Mouse (Mus musculus) forebrain, embryonic 15.5 days (tissue): ENCODE results near the gene Usp21. TPM values are rescaled to one million over a fixed set of nuclear protein-coding genes. Genes with fewer than 3 reads are reported as not detected.

ENCODE experiments used
- ATAC-seq: fragments of 200-750 bp; cut with Nextera tagmentation; replicated peaks from 2 replicates; pipeline ENCODE4 v1.8.0; 2017; ENCODE audit warnings: mild to moderate bottlenecking, moderate TSS enrichment, moderate library complexity
- H3K27ac ChIP-seq: fragments of 300-500 bp; sonication (generic); replicated peaks from 2 replicates; pipeline ENCODE4 v1.5.1; 2015; ENCODE audit warnings: mild to moderate bottlenecking, inconsistent platforms
- H3K27me3 ChIP-seq: fragments of 300-500 bp; sonication (generic); 2 replicates; pipeline ENCODE4 v1.6.1; 2015; ENCODE audit warnings: inconsistent platforms
- H3K36me3 ChIP-seq: fragments of 300-500 bp; sonication (generic); 2 replicates; pipeline ENCODE4 v1.6.1; 2015; ENCODE audit warnings: mild to moderate bottlenecking, inconsistent platforms
- H3K4me1 ChIP-seq: fragments of 300-500 bp; sonication (generic); 2 replicates; pipeline ENCODE4 v1.6.1; 2015; ENCODE audit warnings: inconsistent platforms
- H3K4me2 ChIP-seq: fragments of 300-500 bp; sonication (generic); replicated peaks from 2 replicates; pipeline ENCODE4 v1.6.1; 2015; ENCODE audit warnings: mild to moderate bottlenecking, inconsistent platforms
- H3K4me3 ChIP-seq: fragments of 300-500 bp; sonication (generic); 2 replicates; pipeline ENCODE4 v1.5.1; 2015; ENCODE audit warnings: mild to moderate bottlenecking, inconsistent platforms
- H3K9ac ChIP-seq: fragments of 300-500 bp; sonication (generic); replicated peaks from 2 replicates; pipeline ENCODE4 v1.6.1; 2015; ENCODE audit warnings: mild to moderate bottlenecking, inconsistent platforms
- H3K9me3 ChIP-seq: fragments of 300-500 bp; sonication (generic); 2 replicates; pipeline ENCODE4 v1.6.1; 2016; ENCODE audit warnings: inconsistent platforms
- WGBS: fragments of 180-500 bp; shearing (Covaris S2); methylation state at CpG from one replicate; pipeline ENCODE4 v1.1.7; 2015; ENCODE audit warnings: mixed read lengths; 5-methylcytosine and 5-hydroxymethylcytosine counted together
- polyA plus RNA-seq: library from polyadenylated mRNA; unstranded; fragments of >200 nt; fragmentation: Nextera tagmentation; extraction: Ambion mirVana; gene quantifications from 2 replicates; pipeline ENCODE4 v1.2.1, GENCODE M21; 2015

Gene Usp21
- polyA plus RNA-seq, 1 experiment from 2014 or later, result 132 TPM

DNA sequence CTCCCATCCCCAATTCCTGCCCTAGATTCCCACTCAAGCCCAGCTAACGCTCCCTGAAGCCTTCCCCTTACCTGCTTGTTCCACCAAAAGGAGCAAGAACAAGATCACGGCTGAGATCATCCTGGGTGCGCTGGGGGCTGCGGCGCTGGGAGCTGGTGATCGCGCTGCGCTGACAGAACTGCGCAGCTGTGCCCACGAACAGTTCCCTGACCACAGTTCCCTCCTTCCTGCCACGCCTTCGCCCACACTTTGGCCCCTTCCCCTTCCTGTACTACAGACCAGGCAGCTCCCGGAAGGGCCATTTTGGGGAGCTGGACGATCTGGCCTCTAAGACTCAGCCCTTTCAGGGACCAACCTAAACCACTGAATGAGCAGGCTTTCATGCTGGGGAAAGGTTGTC lies 53.7 kb downstream of the Usp21 start, which contains the start of gene Fcer1g:
Fcer1g (minus strand) TSS at position 240 of the 400 bp plus-strand sequence.
- Histone ChIP-seq H3K4me3 (no peak within 1 kb of the TSS), H3K27me3 (no peaks in the 10 kb centered on the region), H3K9ac (no peak within 1 kb of the TSS), H3K27ac (no peak within 1 kb of the TSS), H3K9me3 (no peaks in the 10 kb centered on the region), H3K36me3 (peaks cover 51% of the 10 kb centered on the region), H3K4me2 (no peak within 1 kb of the TSS), H3K4me1 (no peaks in the 10 kb centered on the region)
- 93% methylated on average over 14 of the region's 14 CpGs for WGBS
- ATAC-seq, result no peak

DNA sequence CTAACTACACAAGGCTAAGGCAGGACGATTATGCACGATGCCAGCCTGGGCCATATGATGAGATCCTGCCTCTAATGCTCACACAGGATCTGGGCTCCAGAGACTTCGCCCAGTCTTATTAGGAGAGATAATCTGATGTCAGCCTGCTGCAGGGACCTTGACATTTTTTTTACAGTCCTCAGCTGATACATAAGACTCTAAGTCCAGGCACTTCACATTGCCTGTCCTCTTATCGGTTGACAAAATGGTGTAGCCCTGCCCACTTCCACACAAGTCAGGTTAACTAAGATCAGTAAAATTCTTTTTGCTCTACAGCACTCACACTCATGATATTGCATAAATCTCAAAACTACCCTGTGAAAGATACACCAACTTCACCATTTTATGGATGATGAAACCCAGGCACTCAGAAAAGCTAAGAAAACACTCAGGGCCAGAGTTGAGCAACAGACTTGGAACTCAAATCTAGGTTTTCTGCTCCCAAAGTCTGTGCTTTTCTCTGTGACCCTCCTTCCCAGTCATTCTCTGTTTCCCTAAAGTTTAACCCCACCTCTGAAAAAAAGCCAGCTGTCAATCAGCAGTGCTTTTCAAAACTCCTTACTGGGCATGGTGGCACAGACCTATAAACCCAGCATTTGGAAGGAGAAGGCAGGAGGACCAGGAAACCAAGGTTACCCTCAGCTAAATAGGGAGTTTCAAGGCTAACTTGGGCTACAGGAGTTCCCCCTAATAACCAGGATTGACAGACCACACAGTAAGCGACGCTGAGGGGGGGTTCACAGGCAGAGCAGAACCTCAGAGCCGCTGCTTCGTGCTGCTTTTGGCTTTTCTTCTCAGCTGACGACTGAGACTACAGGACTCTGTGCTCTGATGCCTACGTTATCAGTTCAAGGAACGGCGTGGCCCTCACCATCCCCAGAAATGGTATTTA lies 54.7 kb downstream of the Usp21 start:
- 86% methylated on average over 12 of the region's 12 CpGs for WGBS
- Histone ChIP-seq H3K9me3 (no peaks in the 10 kb centered on the region), H3K4me1 (no peaks in the 10 kb centered on the region), H3K27ac (no peak overlapping the region), H3K9ac (no peak overlapping the region), H3K4me3 (no peak overlapping the region), H3K4me2 (no peak overlapping the region), H3K27me3 (no peaks in the 10 kb centered on the region), H3K36me3 (peaks cover 40% of the 10 kb centered on the region)
- no peak for ATAC-seq

DNA sequence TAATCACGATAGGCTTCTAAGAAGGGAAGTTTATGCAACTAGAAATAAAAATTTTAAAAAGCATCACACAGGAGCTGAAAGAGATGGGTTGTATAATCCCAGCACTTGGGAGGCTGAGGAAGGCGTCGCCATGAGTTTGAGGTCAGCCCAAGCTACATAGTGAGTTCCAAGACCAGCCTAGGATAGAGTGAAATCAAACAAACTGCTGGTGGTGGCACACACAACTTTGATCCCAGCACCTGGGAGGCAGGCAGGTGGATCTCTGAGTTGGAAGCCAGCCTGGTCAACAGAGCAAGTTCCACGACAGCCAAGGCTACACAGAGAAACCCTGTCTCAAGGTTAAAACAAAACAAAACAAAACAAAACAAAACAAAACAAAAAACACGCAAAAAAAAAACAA lies 55.4 kb downstream of the Usp21 start:
- H3K27ac ChIP-seq, result no peak overlapping the region
- H3K9me3 ChIP-seq, result no peaks in the 10 kb centered on the region
- H3K4me2 ChIP-seq, result no peak overlapping the region
- 87% methylated on average over 5 of the region's 5 CpGs for WGBS
- no peaks in the 10 kb centered on the region for H3K4me1 ChIP-seq
- H3K4me3 ChIP-seq, result no peak overlapping the region
- ATAC-seq, result no peak
- H3K36me3 ChIP-seq, result peaks cover 33% of the 10 kb centered on the region
- H3K27me3 ChIP-seq, result no peaks in the 10 kb centered on the region
- H3K9ac ChIP-seq, result no peak overlapping the region

Other genes starting within 250 kb of the Usp21 start
- 8.7 and 8.8 TPM in 2 replicates for gene Fcgr3, start 223.1 kb downstream of the Usp21 start, polyA plus RNA-seq
- gene Cfap126, start 174.1 kb downstream of the Usp21 start, polyA plus RNA-seq, result 4.0 and 10.3 TPM in 2 replicates
- 211 and 213 TPM in 2 replicates for gene Sdhc, start 137.4 kb downstream of the Usp21 start, polyA plus RNA-seq
- gene Mpz, start 137.3 kb downstream of the Usp21 start, polyA plus RNA-seq, result 0.23 TPM in 1 of 2 replicates, not detected in the other
- gene Pcp4l1, start 91.7 kb downstream of the Usp21 start, polyA plus RNA-seq, result 7.1 and 9.8 TPM in 2 replicates
- gene Nr1i3, start 74.0 kb downstream of the Usp21 start, polyA plus RNA-seq, result 0.22 and 0.38 TPM in 2 replicates
- 42.0 and 46.6 TPM in 2 replicates for gene Tomm40l, start 65.5 kb downstream of the Usp21 start, polyA plus RNA-seq
- gene Apoa2, start 62.9 kb downstream of the Usp21 start, polyA plus RNA-seq, result 1.8 and 4.2 TPM in 2 replicates
- 19.6 and 22.0 TPM in 2 replicates for gene Fcer1g, start 53.6 kb downstream of the Usp21 start, polyA plus RNA-seq
- gene Adamts4, start 37.6 kb downstream of the Usp21 start, polyA plus RNA-seq, result 8.1 and 8.3 TPM in 2 replicates
- 215 and 221 TPM in 2 replicates for gene Ndufs2, start 36.6 kb downstream of the Usp21 start, polyA plus RNA-seq
- gene B4galt3, start 17.7 kb downstream of the Usp21 start, polyA plus RNA-seq, result 107 and 111 TPM in 2 replicates
- gene Ppox, start 6.8 kb downstream of the Usp21 start, polyA plus RNA-seq, result 46.5 and 53.1 TPM in 2 replicates
- gene Ufc1, start 7.0 kb upstream of the Usp21 start, polyA plus RNA-seq, result 105 and 110 TPM in 2 replicates
- gene Dedd, start 41.2 kb upstream of the Usp21 start, polyA plus RNA-seq, result 56.6 and 57.3 TPM in 2 replicates
- 57.8 and 62.0 TPM in 2 replicates for gene Nit1, start 57.7 kb upstream of the Usp21 start, polyA plus RNA-seq
- 146 and 149 TPM in 2 replicates for gene Pfdn2, start 57.7 kb upstream of the Usp21 start, polyA plus RNA-seq
- gene Klhdc9, start 72.8 kb upstream of the Usp21 start, polyA plus RNA-seq, result 3.8 and 4.0 TPM in 2 replicates
- 0.49 and 0.74 TPM in 2 replicates for gene Nectin4, start 82.1 kb upstream of the Usp21 start, polyA plus RNA-seq
- gene Arhgap30, start 101.0 kb upstream of the Usp21 start, polyA plus RNA-seq, result 0.61 and 0.71 TPM in 2 replicates
- gene Usf1, start 123.3 kb upstream of the Usp21 start, polyA plus RNA-seq, result 229 and 235 TPM in 2 replicates
- gene Tstd1, start 130.9 kb upstream of the Usp21 start, polyA plus RNA-seq, result 12.3 and 13.0 TPM in 2 replicates
- gene F11r, start 149.5 kb upstream of the Usp21 start, polyA plus RNA-seq, result 9.6 and 10.1 TPM in 2 replicates
- 31.8 and 32.8 TPM in 2 replicates for gene Alyref2, start 215.5 kb upstream of the Usp21 start, polyA plus RNA-seq
- not detected in 2 replicates for gene Itln1, start 247.3 kb upstream of the Usp21 start, polyA plus RNA-seq